Mouse (Mus musculus) forebrain, embryonic 14.5 days (tissue): Measurements from ENCODE around the gene Glra1. TPM values are rescaled to one million over a fixed set of nuclear protein-coding genes. Genes with fewer than 3 reads are reported as not detected.
"Not testable (repeated sequence)": the region's sequence is repeated elsewhere in the genome, so short reads cannot be mapped to it uniquely, and the experiment has no call there.

Experiments used
- ATAC-seq: fragments of 200-750 bp; cut with Nextera tagmentation; 2 replicates; pipeline ENCODE4 v1.8.0; 2017; ENCODE audit warnings: mild to moderate bottlenecking, moderate library complexity
- DNase-seq: peaks from one replicate; pipeline ENCODE4 v3.0.0-alpha.2; 2015; ENCODE audit warnings: low spot score
- H3K27ac ChIP-seq: fragments of 300-500 bp; sonication (generic); 2 replicates; pipeline ENCODE4 v1.5.1; 2014; ENCODE audit warnings: low read depth, mild to moderate bottlenecking, control low read depth, low read length, moderate library complexity
- H3K27me3 ChIP-seq: fragments of 300-500 bp; sonication (generic); replicated peaks from 2 replicates; pipeline ENCODE4 v1.6.1; 2014; ENCODE audit warnings: low read length, control low read depth, mixed read lengths; ENCODE audit not compliant: control insufficient read depth, insufficient read depth
- H3K36me3 ChIP-seq: fragments of 300-500 bp; sonication (generic); 2 replicates; pipeline ENCODE4 v1.6.1; 2014; ENCODE audit warnings: low read length, control low read depth; ENCODE audit not compliant: control insufficient read depth, insufficient read depth
- H3K4me1 ChIP-seq: fragments of 300-500 bp; sonication (generic); 2 replicates; pipeline ENCODE4 v1.6.1; 2014; ENCODE audit warnings: antibody characterized with exemption, low read length, control low read depth; ENCODE audit not compliant: control insufficient read depth, insufficient read depth
- H3K4me2 ChIP-seq: fragments of 300-500 bp; sonication (generic); 2 replicates; pipeline ENCODE4 v1.6.1; 2014; ENCODE audit warnings: mild to moderate bottlenecking, control low read depth, low read length
- H3K4me3 ChIP-seq: fragments of 300-500 bp; sonication (generic); 2 replicates; pipeline ENCODE4 v1.5.1; 2014; ENCODE audit warnings: low read depth, low read length, control low read depth
- H3K9ac ChIP-seq: fragments of 300-500 bp; sonication (generic); 2 replicates; pipeline ENCODE4 v1.6.1; 2014; ENCODE audit warnings: mild to moderate bottlenecking, low read length, control low read depth, moderate library complexity
- H3K9me3 ChIP-seq: fragments of 300-500 bp; sonication (generic); replicated peaks from 2 replicates; pipeline ENCODE4 v1.6.1; 2016; ENCODE audit warnings: low read length, control low read depth, mixed read lengths; ENCODE audit not compliant: control insufficient read depth
- WGBS: fragments of 180-500 bp; shearing (Covaris S2); extraction: QIAGEN DNeasy Blood & Tissue Kit; methylation state at CpG from one replicate; pipeline ENCODE4 v1.1.7; 2014; 5-methylcytosine and 5-hydroxymethylcytosine counted together
- polyA plus RNA-seq: library from polyadenylated mRNA; unstranded; fragments of >200 nt; fragmentation: Nextera tagmentation; extraction: Ambion mirVana; gene quantifications from 2 replicates; pipeline ENCODE4 v1.2.1, GENCODE M21; 2014

Gene Glra1
- polyA plus RNA-seq, result not detected in 2 replicates

DNA sequence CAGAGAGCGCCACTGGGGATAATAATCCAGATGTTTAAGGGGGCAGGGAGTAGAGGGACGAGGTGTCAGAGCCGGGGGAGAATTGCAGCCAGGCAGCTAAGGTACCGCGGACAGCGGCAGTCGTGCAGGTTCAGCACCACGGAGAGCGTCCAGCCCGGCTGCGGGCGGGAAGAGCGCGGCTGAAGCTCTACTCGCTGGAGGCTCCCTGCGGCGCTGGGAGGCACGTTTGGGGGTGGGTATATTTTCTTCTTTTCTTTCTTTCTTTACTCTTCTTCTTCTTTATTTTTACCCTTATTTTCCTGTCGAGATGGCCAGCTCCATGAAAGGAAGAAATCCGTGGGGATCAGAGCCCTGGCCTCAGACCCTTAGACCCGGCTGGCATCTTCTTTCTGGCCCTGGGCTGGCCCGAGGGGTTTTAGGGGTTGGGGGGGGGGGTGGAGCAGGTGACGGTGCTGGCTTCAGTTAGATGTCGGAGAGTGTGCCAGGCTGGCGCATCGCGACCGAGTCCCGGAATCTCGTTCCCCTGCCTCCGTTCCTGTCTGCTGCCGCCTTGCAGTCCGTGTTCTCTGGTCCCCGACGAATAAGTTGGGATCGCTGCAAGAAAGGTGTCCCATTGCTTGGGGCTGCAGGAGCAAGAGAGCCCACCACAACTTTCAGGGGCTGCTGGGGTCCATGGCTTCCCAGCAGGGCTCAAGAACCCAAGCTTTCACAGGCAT is at the start of gene Glra1:
Gene Glra1 (minus strand): TSS at position 391 of the 716 bp plus-strand sequence.
- Histone ChIP-seq H3K4me1 (peaks cover 3% of the 10 kb centered on the region; the same call in 1 of the 2 replicates), H3K36me3 (no peaks in the 10 kb centered on the region), H3K4me2 (peak within 1 kb of the TSS; percentile 60), H3K27ac (no peak within 1 kb of the TSS), H3K9me3 (no peaks in the 10 kb centered on the region), H3K27me3 (peaks cover 29% of the 10 kb centered on the region), H3K4me3 (peak within 1 kb of the TSS; percentile 26), H3K9ac (peak within 1 kb of the TSS; percentile 21; the same call in 1 of the 2 replicates)
- WGBS, result under 1% methylated on average over 36 of the region's 36 CpGs
- peak; percentile 69 for ATAC-seq
- peak; percentile 67 for DNase-seq

- no peaks in the 10 kb centered on the region for H3K27me3 ChIP-seq
- H3K9me3 ChIP-seq, result no peaks in the 10 kb centered on the region
- ATAC-seq (no peak), DNase-seq (no peak)
- H3K4me2 ChIP-seq, result no peak overlapping the region
- H3K4me3 ChIP-seq, result no peak overlapping the region
- no peak overlapping the region for H3K27ac ChIP-seq
- no peak overlapping the region for H3K9ac ChIP-seq
- no peaks in the 10 kb centered on the region for H3K36me3 ChIP-seq
- no peaks in the 10 kb centered on the region for H3K4me1 ChIP-seq
- WGBS, result 75% methylated on average over 4 of the region's 4 CpGs
These were observed 29.0 kb upstream of the Glra1 start for GRCm38 (mm10) chr11:55636961-55637360.

DNA sequence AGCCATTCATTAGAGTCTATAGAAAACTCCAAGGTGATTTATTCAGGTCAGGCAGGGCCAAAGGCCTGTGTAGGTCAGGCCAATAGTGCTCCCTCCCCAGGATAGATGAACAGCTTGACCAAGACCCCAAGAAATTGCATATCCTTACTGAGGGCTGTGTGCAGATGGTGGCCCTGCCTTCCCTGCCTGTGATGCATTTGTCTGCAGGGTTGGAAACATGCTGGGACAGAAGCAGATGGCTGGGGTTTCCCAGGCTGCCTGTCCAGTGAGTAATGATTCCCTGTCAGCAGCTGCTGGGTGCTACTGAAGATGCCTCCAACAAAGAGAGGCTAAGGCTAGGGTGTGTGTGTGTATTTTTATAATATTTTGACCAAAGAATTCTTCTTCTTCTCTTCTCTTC is 25.9 kb upstream of the Glra1 start:
- Histone ChIP-seq H3K4me2 (no peak overlapping the region), H3K4me1 (no peaks in the 10 kb centered on the region), H3K27me3 (no peaks in the 10 kb centered on the region), H3K36me3 (no peaks in the 10 kb centered on the region), H3K27ac (no peak overlapping the region), H3K9me3 (no peaks in the 10 kb centered on the region), H3K4me3 (no peak overlapping the region), H3K9ac (no peak overlapping the region)
- no peak for ATAC-seq
- DNase-seq, result no peak

DNA sequence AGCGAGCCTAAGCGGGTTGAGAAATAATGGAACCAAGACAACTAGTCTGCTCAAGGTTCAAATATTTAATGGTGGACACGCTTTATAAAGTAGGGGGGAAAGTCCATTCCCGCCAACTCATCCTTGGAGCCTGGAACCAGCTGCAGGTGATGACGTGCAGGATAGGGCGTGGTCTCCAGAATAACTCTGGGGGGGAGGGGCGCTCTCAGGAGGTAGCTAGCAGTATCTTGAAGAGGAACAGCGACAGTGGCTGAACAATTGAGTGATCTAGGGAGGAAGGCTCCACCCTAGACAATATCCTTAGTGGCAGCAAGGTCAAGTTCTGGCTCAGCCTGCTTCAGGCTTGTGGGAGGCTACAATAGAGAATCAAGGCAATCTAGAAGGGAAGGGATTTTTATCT is 6.6 kb upstream of the Glra1 start:
- DNase-seq, H3K27me3 ChIP-seq, H3K9me3 ChIP-seq, H3K4me2 ChIP-seq, H3K4me1 ChIP-seq, H3K4me3 ChIP-seq, H3K9ac ChIP-seq, H3K36me3 ChIP-seq, ATAC-seq, H3K27ac ChIP-seq: not testable (repeated sequence)
- WGBS, result 75% methylated on average over 8 of the region's 8 CpGs

DNA sequence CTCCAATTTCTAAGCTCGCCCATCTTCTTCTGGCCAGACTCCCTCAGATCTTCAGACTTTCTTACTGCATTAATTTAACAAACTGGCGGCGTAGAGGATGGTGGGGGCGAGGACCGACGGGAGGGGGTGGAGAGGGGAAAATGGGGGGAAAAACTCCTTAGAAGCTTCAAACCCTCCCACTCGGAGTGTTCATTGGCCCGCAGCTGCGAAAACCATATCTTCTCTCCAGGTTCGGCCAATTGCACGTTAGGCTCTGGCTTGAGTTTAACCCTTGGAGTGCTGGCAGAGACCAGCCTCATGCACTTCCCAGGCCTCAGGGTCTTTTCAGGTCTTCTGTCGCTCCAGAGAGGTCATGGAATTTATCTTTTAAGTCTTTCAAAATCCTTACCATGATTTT is 524 bp upstream of the Glra1 start:
- peak overlapping the region; percentile 26 for H3K4me3 ChIP-seq
- H3K27ac ChIP-seq, result no peak overlapping the region
- peak; percentile 49 for DNase-seq
- peak overlapping the region; percentile 60 for H3K4me2 ChIP-seq
- H3K4me1 ChIP-seq, result peaks cover 3% of the 10 kb centered on the region; the same call in 1 of the 2 replicates
- under 1% methylated on average over 12 of the region's 12 CpGs for WGBS
- H3K9me3 ChIP-seq, result no peaks in the 10 kb centered on the region
- ATAC-seq, result peak; percentile 42; the same call in 1 of the 2 replicates
- H3K9ac ChIP-seq, result no peak overlapping the region
- H3K27me3 ChIP-seq, result peaks cover 29% of the 10 kb centered on the region
- H3K36me3 ChIP-seq, result no peaks in the 10 kb centered on the region

DNA sequence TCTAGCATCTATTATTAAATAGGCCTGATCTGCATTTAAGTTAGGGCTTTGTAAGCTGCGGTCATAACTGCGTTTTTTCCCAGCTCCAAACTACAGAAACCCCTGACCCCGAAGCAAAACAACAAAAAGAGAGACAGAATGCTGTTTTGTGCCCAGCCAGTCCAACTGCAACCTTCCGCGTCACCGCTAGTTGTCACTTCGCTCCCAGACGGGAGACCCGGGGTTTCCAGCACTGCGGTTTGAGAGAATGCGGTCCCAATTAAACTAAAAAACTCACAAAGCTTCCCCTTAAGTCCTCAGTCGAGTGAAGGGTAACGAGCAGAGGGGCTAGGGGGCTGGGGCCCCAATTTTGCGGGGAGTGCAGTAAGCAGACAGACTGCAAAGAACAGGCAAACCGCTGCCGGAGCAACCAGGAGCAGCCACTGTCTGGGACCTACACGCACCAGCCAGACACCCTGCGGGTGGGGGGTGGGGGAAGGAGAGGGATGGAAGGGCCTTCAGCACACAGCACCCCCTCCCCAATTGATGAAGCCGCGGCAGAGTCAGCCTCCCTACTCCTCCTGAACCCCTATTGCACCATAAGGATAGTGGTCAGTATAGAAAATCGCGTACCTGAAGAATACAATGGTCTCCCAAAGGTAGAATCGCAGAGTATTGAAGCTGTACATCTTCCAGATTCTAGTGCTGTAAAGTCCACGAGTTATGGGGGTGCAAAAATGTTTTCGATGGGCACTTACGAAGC is 761 bp downstream of the Glra1 start:
- H3K27me3 ChIP-seq, result peaks cover 29% of the 10 kb centered on the region
- peak; percentile 65 for DNase-seq
- 4% methylated on average over 26 of the region's 26 CpGs for WGBS
- H3K36me3 ChIP-seq, result no peaks in the 10 kb centered on the region
- H3K9ac ChIP-seq, result no peak overlapping the region; the same call in 1 of the 2 replicates
- H3K4me1 ChIP-seq, result peaks cover 3% of the 10 kb centered on the region; the same call in 1 of the 2 replicates
- H3K4me2 ChIP-seq, result peak overlapping the region; percentile 60
- ATAC-seq, result peak; percentile 72
- peak overlapping the region; percentile 26 for H3K4me3 ChIP-seq
- H3K27ac ChIP-seq, result no peak overlapping the region
- H3K9me3 ChIP-seq, result no peaks in the 10 kb centered on the region

GRCm38 (mm10) chr11:55601447-55602065 is 6.4 kb downstream of the Glra1 start:
- Histone ChIP-seq H3K4me1 (0 out of 2 replicates have a peak, but pooled peaks cover 4% of the 10 kb centered on the region), H3K4me3 (no peak overlapping the region), H3K36me3 (no peaks in the 10 kb centered on the region), H3K27me3 (peaks cover 37% of the 10 kb centered on the region), H3K4me2 (no peak overlapping the region), H3K27ac (no peak overlapping the region), H3K9me3 (no peaks in the 10 kb centered on the region), H3K9ac (no peak overlapping the region)
- DNase-seq (peak; percentile 53), ATAC-seq (no peak)
- under 1% methylated on average over 11 of the region's 11 CpGs for WGBS

- H3K9ac ChIP-seq, result no peak overlapping the region
- no peaks in the 10 kb centered on the region for H3K4me1 ChIP-seq
- ATAC-seq, result no peak
- no peak overlapping the region for H3K4me2 ChIP-seq
- H3K27me3 ChIP-seq, result peaks cover 24% of the 10 kb centered on the region
- no peak overlapping the region for H3K4me3 ChIP-seq
- 81% methylated on average over 1 of the region's 1 CpGs for WGBS
- DNase-seq, result no peak
- no peaks in the 10 kb centered on the region for H3K9me3 ChIP-seq
- no peaks in the 10 kb centered on the region for H3K36me3 ChIP-seq
- no peak overlapping the region for H3K27ac ChIP-seq
These were observed 12.3 kb downstream of the Glra1 start for GRCm38 (mm10) chr11:55595726-55596125.
